Mouse (Mus musculus) frontal cortex, postnatal 25 days (tissue): ENCODE results near the gene Dolk.

Source experiments
- DNase-seq, 2 experiments: peaks; one replicate each; pipeline ENCODE4 v3.0.0; 2022; ENCODE audit warnings: low spot score in 2 of 2

Gene Dolk

GRCm38 (mm10) chr2:30250166-30251128 is 35.7 kb downstream of the Dolk start:
- no peak for DNase-seq

GRCm38 (mm10) chr2:30249182-30249581 is 37.0 kb downstream of the Dolk start:
- no peak for DNase-seq

GRCm38 (mm10) chr2:30247681-30248080 is 38.5 kb downstream of the Dolk start:
- no peak for DNase-seq

- no peak for DNase-seq
Measured at GRCm38 (mm10) chr2:30247036-30247435, 39.1 kb downstream of the Dolk start.

GRCm38 (mm10) chr2:30244595-30245178 is 41.4 kb downstream of the Dolk start:
- DNase-seq: no peak

- DNase-seq: no peak
Measured at GRCm38 (mm10) chr2:30243391-30243790, 42.7 kb downstream of the Dolk start.

GRCm38 (mm10) chr2:30242509-30242908 is 43.6 kb downstream of the Dolk start:
- DNase-seq: no peak

- no peak for DNase-seq
Measured at GRCm38 (mm10) chr2:30240267-30240666, 45.9 kb downstream of the Dolk start, which contains the start of gene Gm28035. TSS of gene Gm28035 (plus strand) at chr2:30240567.

GRCm38 (mm10) chr2:30239777-30240176 is 46.4 kb downstream of the Dolk start:
- DNase-seq: no peak

- no peak for DNase-seq
Measured at GRCm38 (mm10) chr2:30238906-30239465, 47.1 kb downstream of the Dolk start.

GRCm38 (mm10) chr2:30237881-30238280 is 48.3 kb downstream of the Dolk start:
- peak; percentile 35 to 39 for DNase-seq

- peak; percentile 99 for DNase-seq
Measured at GRCm38 (mm10) chr2:30237199-30237880, 48.8 kb downstream of the Dolk start, which contains the start of gene Lrrc8a. TSS of gene Lrrc8a (plus strand) at chr2:30237715.

GRCm38 (mm10) chr2:30236426-30237198 is 49.5 kb downstream of the Dolk start:
- no peak for DNase-seq

GRCm38 (mm10) chr2:30235593-30235992 is 50.5 kb downstream of the Dolk start:
- no peak for DNase-seq
